Mouse (Mus musculus) heart, postnatal 25 days (tissue): Measurements from ENCODE around the gene Cypt3. TPM values are rescaled to one million over a fixed set of nuclear protein-coding genes. Genes with fewer than 3 reads are reported as not detected.

Experiments
- DNase-seq: peaks from one replicate; pipeline ENCODE4 v3.0.0; 2022; ENCODE audit warnings: low spot score
- intact Hi-C: fragments of 180-260 bp; cut with DNase I; formaldehyde crosslinking; loops from one replicate; pipeline ENCODE4 v1.15.1; 2025
- total RNA-seq, 2 experiments: library from RNA; stranded (reverse); gene quantifications; 2 replicates each; pipeline ENCODE4 v1.2.3; 2021

Cypt3 gene
- not detected for total RNA-seq

- intact Hi-C loops = no loop called here
Observed at GRCm38 (mm10) chrX:153558293-153558692, at the start of gene Cypt3. Gene Cypt3 (plus strand): TSS chrX:153558593.

GRCm38 (mm10) chrX:153515491-153515890 lies 42.9 kb upstream of the Cypt3 start:
- intact Hi-C loops = no loop called here
- no peak for DNase-seq

More at GRCm38 (mm10) chrX:153558293-153558692, at the start of gene Cypt3:
- no peak for DNase-seq

- no peak for DNase-seq
- intact Hi-C loops = no loop called here
Observed at GRCm38 (mm10) chrX:153528399-153528798, 30.0 kb upstream of the Cypt3 start.

- intact Hi-C loops = no loop called here
Observed at GRCm38 (mm10) chrX:153556634-153557033, 1.8 kb upstream of the Cypt3 start.

GRCm38 (mm10) chrX:153564650-153565049 lies 6.3 kb downstream of the Cypt3 start:
- no peak for DNase-seq
- intact Hi-C loops = no loop called here

More at GRCm38 (mm10) chrX:153556634-153557033, 1.8 kb upstream of the Cypt3 start:
- no peak for DNase-seq

GRCm38 (mm10) chrX:153599583-153599982 lies 41.2 kb downstream of the Cypt3 start:
- intact Hi-C loops = no loop called here

More at GRCm38 (mm10) chrX:153599583-153599982, 41.2 kb downstream of the Cypt3 start:
- DNase-seq = no peak

Other genes with a start within 250 kb of the Cypt3 start
- 10 to 100 TPM; 22.7 to 26.5 TPM for gene Ubqln2, start 60.4 kb upstream of the Cypt3 start, total RNA-seq
- gene Kctd12b, start 137.8 kb downstream of the Cypt3 start, total RNA-seq = 10 to 100 TPM; 10.8 to 10.9 TPM
- gene Nbdy, start 165.0 kb downstream of the Cypt3 start, total RNA-seq = 10 to 100 TPM; 17.6 to 21.4 TPM